ENCODE assay signal across 10 mouse cellular contexts in genomic region chr6:54771171-54771570, GRCm38 (mm10). TPM values are rescaled to one million over a fixed set of nuclear protein-coding genes. Genes with fewer than 3 reads are reported as not detected.
DNase-seq lines count a peak whose midpoint lies in the region; ATAC-seq and TF ChIP-seq lines count a peak whose summit lies in the region.
"Had no signal": no experiment of that assay in that cellular context is flagged by ENCODE, and none has a peak within 500 bp of the region (broad histone marks: within the 10 kb centered on the region; RNA-seq: fewer than 3 reads in every experiment).

No protein-coding gene starts in this region.

- intact Hi-C loops in heart, postnatal 36 days (cut with DNase I), result no loop called here

- H3K9ac ChIP-seq in midbrain, postnatal 0 days (replicated peaks; ENCODE audit: low read length, poor library complexity, severe bottlenecking), result no peak overlapping the region
- H3K9ac ChIP-seq in midbrain, embryonic 15.5 days, result no peak overlapping the region
- H3K9ac ChIP-seq: neural tube, embryonic 15.5 days had no signal

- H3K4me3 ChIP-seq in midbrain, postnatal 0 days (ENCODE audit: low read depth, low read length), result no peak overlapping the region
- no peak overlapping the region for H3K4me3 ChIP-seq in midbrain, embryonic 15.5 days
- H3K4me3 ChIP-seq: neural tube, embryonic 15.5 days had no signal

- 67% methylated on average over 8 of the region's 8 CpGs for WGBS in midbrain, postnatal 0 days
- 68% methylated on average over 8 of the region's 8 CpGs for WGBS in midbrain, embryonic 15.5 days

- DNase-seq in adrenal gland, postnatal 14 days, result peak; percentile 44
- DNase-seq in adrenal gland, adult (ENCODE audit: inconsistent age in 2 of 2, low spot score in 1 of 2), result no peak
- peak; percentile 58 for DNase-seq in midbrain, postnatal 0 days (ENCODE audit: low spot score)
- peak; percentile 48 to 49 for DNase-seq in heart, postnatal 36 days
- DNase-seq in lung, postnatal 4 days, result peak; percentile 59 to 78
- no peak for DNase-seq in thymus, postnatal 0 days (ENCODE audit: low spot score)
- DNase-seq in frontal cortex, postnatal 10 days (ENCODE audit: low spot score in 2 of 2), result no peak
- DNase-seq: thymus, postnatal 36 days had no signal

- no peaks in the 10 kb centered on the region for H3K27me3 ChIP-seq in midbrain, postnatal 0 days (ENCODE audit: insufficient read depth, low read length)
- no peaks in the 10 kb centered on the region for H3K27me3 ChIP-seq in midbrain, embryonic 15.5 days (replicated peaks)
- H3K27me3 ChIP-seq: neural tube, embryonic 15.5 days had no signal

- no peaks in the 10 kb centered on the region for H3K4me1 ChIP-seq in midbrain, postnatal 0 days (ENCODE audit: insufficient read depth, low read length)
- H3K4me1 ChIP-seq in midbrain, embryonic 15.5 days, result no peaks in the 10 kb centered on the region

- no peaks in the 10 kb centered on the region for H3K9me3 ChIP-seq in midbrain, postnatal 0 days (ENCODE audit: low read length)
- H3K9me3 ChIP-seq in midbrain, embryonic 15.5 days, result no peaks in the 10 kb centered on the region
- H3K9me3 ChIP-seq: neural tube, embryonic 15.5 days had no signal

- H3K36me3 ChIP-seq in midbrain, postnatal 0 days (ENCODE audit: insufficient read depth, low read length), result no peaks in the 10 kb centered on the region
- no peaks in the 10 kb centered on the region for H3K36me3 ChIP-seq in midbrain, embryonic 15.5 days (replicated peaks)
- H3K36me3 ChIP-seq: neural tube, embryonic 15.5 days had no signal

- no peak for ATAC-seq in midbrain, postnatal 0 days (ENCODE audit: low FRiP score)
- ATAC-seq in midbrain, embryonic 15.5 days (replicated peaks), result no peak

- no peak overlapping the region for H3K27ac ChIP-seq in midbrain, postnatal 0 days (ENCODE audit: low read depth, low read length)
- no peak overlapping the region for H3K27ac ChIP-seq in midbrain, embryonic 15.5 days
- H3K27ac ChIP-seq: neural tube, embryonic 15.5 days had no signal

- no peak overlapping the region for H3K4me2 ChIP-seq in midbrain, postnatal 0 days (ENCODE audit: low read depth, low read length, poor library complexity, severe bottlenecking)
- H3K4me2 ChIP-seq in midbrain, embryonic 15.5 days, result no peak overlapping the region
- H3K4me2 ChIP-seq: neural tube, embryonic 15.5 days had no signal

- no peak for TF ChIP-seq CTCF in midbrain, postnatal 0 days (IDR thresholded peaks at IDR 0.05)

RNA-seq across cellular contexts. Expression of gene Znrf2, which starts 45.5 kb away (rescaled TPM):
- 28.3 and 30.0 TPM in 2 replicates for total RNA-seq in adrenal gland, postnatal 14 days (2021)
- total RNA-seq in midbrain, postnatal 0 days (2014; rRNA removed), result 32.8 and 49.4 TPM in 2 replicates
- polyA plus RNA-seq in midbrain, postnatal 0 days (2015; fragmentation: Nextera tagmentation; extraction: Ambion mirVana), result 5.7 and 6.5 TPM in 2 replicates
- 6.3 and 6.6 TPM in 2 replicates for polyA plus RNA-seq in midbrain, embryonic 15.5 days (2015; fragmentation: Nextera tagmentation; extraction: Ambion mirVana)
- 10 to 100 TPM; 16.1 to 18.1 TPM for total RNA-seq in heart, postnatal 36 days (2021)
- polyA plus RNA-seq in thymus, postnatal 0 days (2015; fragmentation: Nextera tagmentation; extraction: Ambion mirVana), result 14.9 and 20.8 TPM in 2 replicates

Comparison
In these comparisons a context has a peak if more than half of its experiments do, and no peak if none do; other contexts are left out.
1. DNase-seq: peak in adrenal gland, postnatal 14 days (single experiment), midbrain, postnatal 0 days (single experiment), heart, postnatal 36 days (2 of 2) and lung, postnatal 4 days (2 of 2); none in adrenal gland, adult (0 of 2), thymus, postnatal 0 days (single experiment) and frontal cortex, postnatal 10 days (0 of 2).